Mouse (Mus musculus) small intestine, adult 2 months (tissue): ENCODE measurements around the gene Cadps2.

Experiments
- CTCF ChIP-seq: fragments of 200-500 bp; IDR thresholded peaks from 2 replicates; pipeline ENCODE4 v1.5.1; 2012; ENCODE audit warnings: low read depth, mild to moderate bottlenecking, control low read depth, inconsistent platforms, low read length, moderate library complexity, mixed read lengths; ENCODE audit not compliant: insufficient replicate concordance, insufficient read length; ENCODE audit errors: extremely low read depth
- POLR2A ChIP-seq: fragments of 200-500 bp; IDR thresholded peaks from 2 replicates; pipeline ENCODE4 v1.6.1; 2012; ENCODE audit warnings: low read depth, mild to moderate bottlenecking, control low read depth, inconsistent platforms, low read length, moderate library complexity

DNA sequence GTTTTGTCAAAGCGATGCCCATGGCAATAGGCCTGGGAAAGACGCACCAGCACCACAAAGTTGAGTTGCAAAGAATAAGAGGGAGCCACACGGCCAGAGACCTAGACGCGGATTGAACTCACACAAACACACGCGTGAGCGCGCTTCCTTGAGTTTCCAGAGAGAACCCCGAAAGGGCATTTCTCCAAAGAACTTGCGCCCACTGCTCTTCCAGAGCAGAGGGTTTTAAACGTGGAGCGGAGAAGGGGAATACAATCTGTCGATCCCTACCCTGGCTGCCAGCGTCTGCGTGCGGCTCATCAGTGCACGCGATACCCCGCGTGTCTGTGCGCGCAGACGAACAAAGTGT is 590.2 kb downstream of the Cadps2 start:
- no peak for TF ChIP-seq CTCF
- TF ChIP-seq POLR2A, result no peak
